Mouse (Mus musculus): ENCODE measurements around the gene Mettl7a3.

DNA sequence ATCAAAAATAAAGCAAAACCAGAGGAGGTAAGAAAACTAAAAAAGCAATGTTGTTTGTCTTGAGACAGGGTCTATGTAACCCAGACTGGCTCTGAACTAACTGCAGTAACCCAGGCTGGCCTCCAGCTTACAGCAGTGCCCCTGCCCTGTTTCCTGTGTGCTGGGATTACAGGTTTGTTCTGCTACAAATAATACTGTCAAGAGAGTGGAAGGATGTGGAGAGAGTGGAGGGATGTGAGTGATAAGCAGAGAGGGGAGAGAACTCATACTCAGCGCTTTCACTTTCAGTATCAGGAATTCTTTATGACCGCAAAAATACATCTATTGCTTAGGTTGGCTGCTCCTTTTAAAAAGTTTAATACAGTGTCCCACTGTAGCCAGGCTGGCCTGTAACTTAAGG, 22.4 kb upstream of the Mettl7a3 start:
- TF ChIP-seq CTCF (IDR thresholded peaks at IDR 0.05; ENCODE audit: borderline replicate concordance, insufficient read depth, low read depth, low read length), result no peak
- TF ChIP-seq POLR2A (IDR thresholded peaks at IDR 0.05; ENCODE audit: borderline replicate concordance, insufficient read depth, low read length), result no peak
